Mouse (Mus musculus) skeletal muscle tissue, postnatal 0 days (tissue): ENCODE measurements around the gene Nlrp4a. TPM values are rescaled to one million over a fixed set of nuclear protein-coding genes. Genes with fewer than 3 reads are reported as not detected.

Experiments used
- polyA plus RNA-seq: library from polyadenylated mRNA; unstranded; fragments of >200 nt; fragmentation: Nextera tagmentation; extraction: Ambion mirVana; gene quantifications from 2 replicates; pipeline ENCODE4 v1.2.1, GENCODE M21; 2015

Nlrp4a gene
- not detected in 2 replicates for polyA plus RNA-seq

GRCm38 (mm10) chr7:26434813-26435212, at the start of gene Nlrp4a:
Nlrp4a (plus strand) TSS chr7:26435113.

GRCm38 (mm10) chr7:26403600-26403999, 31.3 kb upstream of the Nlrp4a start, which contains the start of gene Nlrp9c:
Nlrp9c (minus strand) TSS chr7:26403700.

Other genes with a start within 250 kb of the Nlrp4a start
- gene Vmn1r184, start 174.8 kb upstream of the Nlrp4a start, polyA plus RNA-seq, result not detected in 2 replicates
- gene Cyp2a4, start 127.9 kb upstream of the Nlrp4a start, polyA plus RNA-seq, result not detected in 2 replicates
- not detected in 2 replicates for gene Nlrp9c, start 31.4 kb upstream of the Nlrp4a start, polyA plus RNA-seq
- not detected in 2 replicates for gene Nlrp9a, start 99.9 kb downstream of the Nlrp4a start, polyA plus RNA-seq
- not detected in 2 replicates for gene Vmn1r185, start 183.4 kb downstream of the Nlrp4a start, polyA plus RNA-seq